Mouse (Mus musculus) gastrocnemius, adult 2 months (tissue): ENCODE results near the gene Sgpp1. TPM values are rescaled to one million over a fixed set of nuclear protein-coding genes. Genes with fewer than 3 reads are reported as not detected.
A peak's percentile ranks its signal among the peaks of the same experiment; 100 is the strongest.

Experiments
- DNase-seq: peaks from one replicate; pipeline ENCODE4 v3.0.0; 2022
- H3K27ac ChIP-seq: fragments of 200-600 bp; 2 replicates; pipeline ENCODE4 v1.8.1; 2022; ENCODE audit warnings: mild to moderate bottlenecking
- H3K4me3 ChIP-seq: fragments of 200-600 bp; 2 replicates; pipeline ENCODE4 v1.8.1; 2022; ENCODE audit warnings: mild to moderate bottlenecking, moderate library complexity
- CTCF ChIP-seq: fragments of 200-600 bp; IDR thresholded peaks from 2 replicates; pipeline ENCODE4 v1.8.1; 2022; ENCODE audit warnings: antibody characterized with exemption, mild to moderate bottlenecking, moderate library complexity
- intact Hi-C: fragments of 180-260 bp; cut with DNase I; formaldehyde crosslinking; loops from one replicate; pipeline ENCODE4 v1.15.1; 2025
- total RNA-seq, 2 experiments: library from RNA; stranded (reverse); gene quantifications; 2 replicates each; pipeline ENCODE4 v1.2.3; 2021

The Sgpp1 gene
- total RNA-seq, 2 experiments from 2014 or later, result 15.9 to 16.5 TPM

GRCm38 (mm10) chr12:75748574-75748973 is 13.0 kb upstream of the Sgpp1 start:
- Histone ChIP-seq H3K27ac (no peak overlapping the region), H3K4me3 (no peak overlapping the region)
- no peak for TF ChIP-seq CTCF
- no peak for DNase-seq
- intact Hi-C loops, result no loop called here

- H3K27ac ChIP-seq, result no peak overlapping the region
- DNase-seq, result no peak
- intact Hi-C loops, result no loop called here
- TF ChIP-seq CTCF, result no peak
- H3K4me3 ChIP-seq, result no peak overlapping the region
Observed at GRCm38 (mm10) chr12:75745697-75746290, 10.3 kb upstream of the Sgpp1 start.

GRCm38 (mm10) chr12:75742101-75742500 is 6.6 kb upstream of the Sgpp1 start:
- no peak for TF ChIP-seq CTCF
- intact Hi-C loops, result no loop called here
- H3K4me3 ChIP-seq, result no peak overlapping the region

GRCm38 (mm10) chr12:75741273-75741672 is 5.7 kb upstream of the Sgpp1 start:
- DNase-seq, result no peak
- no peak for TF ChIP-seq CTCF
- Histone ChIP-seq H3K4me3 (no peak overlapping the region), H3K27ac (no peak overlapping the region)
- intact Hi-C loops, result no loop called here

More at GRCm38 (mm10) chr12:75742101-75742500, 6.6 kb upstream of the Sgpp1 start:
- no peak for DNase-seq
- no peak overlapping the region for H3K27ac ChIP-seq

- no peak for TF ChIP-seq CTCF
- DNase-seq, result no peak
- intact Hi-C loops, result no loop called here
- Histone ChIP-seq H3K4me3 (no peak overlapping the region), H3K27ac (no peak overlapping the region)
Observed at GRCm38 (mm10) chr12:75740451-75740850, 4.9 kb upstream of the Sgpp1 start.

GRCm38 (mm10) chr12:75739611-75740010 is 4.1 kb upstream of the Sgpp1 start:
- DNase-seq, result no peak
- TF ChIP-seq CTCF, result no peak
- Histone ChIP-seq H3K4me3 (no peak overlapping the region), H3K27ac (no peak overlapping the region)
- intact Hi-C loops, result no loop called here

- no peak for DNase-seq
- peak overlapping the region; percentile 94 for H3K4me3 ChIP-seq
- H3K27ac ChIP-seq, result peak overlapping the region; percentile 16; the same call in 1 of the 2 replicates
- TF ChIP-seq CTCF, result no peak
- intact Hi-C loops, result no loop called here
Observed at GRCm38 (mm10) chr12:75736296-75736695, 767 bp upstream of the Sgpp1 start.

GRCm38 (mm10) chr12:75734891-75735245 is 661 bp downstream of the Sgpp1 start:
- no peak for DNase-seq
- TF ChIP-seq CTCF, result no peak
- peak overlapping the region; percentile 94 for H3K27ac ChIP-seq
- intact Hi-C loops, result loop anchor here (1.0 kb wide), 1 partner anchor 66 kb away; the partner anchor contains the start of gene Wdr89
- H3K4me3 ChIP-seq, result peak overlapping the region; percentile 94

GRCm38 (mm10) chr12:75734167-75734566 is 1.4 kb downstream of the Sgpp1 start:
- peak overlapping the region; percentile 94 for H3K27ac ChIP-seq
- no peak for TF ChIP-seq CTCF
- intact Hi-C loops, result no loop called here
- DNase-seq, result no peak
- H3K4me3 ChIP-seq, result peak overlapping the region; percentile 94

GRCm38 (mm10) chr12:75733331-75734070 is 2.0 kb downstream of the Sgpp1 start:
- Histone ChIP-seq H3K4me3 (peak overlapping the region; percentile 94), H3K27ac (peak overlapping the region; percentile 94)
- no peak for TF ChIP-seq CTCF
- DNase-seq, result no peak
- intact Hi-C loops, result no loop called here

GRCm38 (mm10) chr12:75731927-75732443 is 3.5 kb downstream of the Sgpp1 start:
- TF ChIP-seq CTCF, result no peak
- intact Hi-C loops, result no loop called here
- Histone ChIP-seq H3K27ac (no peak overlapping the region), H3K4me3 (no peak overlapping the region)
- no peak for DNase-seq

- no peak for DNase-seq
- intact Hi-C loops, result no loop called here
- no peak for TF ChIP-seq CTCF
- H3K4me3 ChIP-seq, result no peak overlapping the region
- no peak overlapping the region for H3K27ac ChIP-seq
Observed at GRCm38 (mm10) chr12:75731508-75731907, 4.0 kb downstream of the Sgpp1 start.

- TF ChIP-seq CTCF, result no peak
- intact Hi-C loops, result no loop called here
- Histone ChIP-seq H3K27ac (no peak overlapping the region), H3K4me3 (no peak overlapping the region)
- DNase-seq, result no peak
Observed at GRCm38 (mm10) chr12:75730458-75730857, 5.1 kb downstream of the Sgpp1 start.
